Mouse (Mus musculus) forebrain, embryonic 12.5 days (tissue): ENCODE data around the gene Gucd1. TPM values are rescaled to one million over a fixed set of nuclear protein-coding genes. Genes with fewer than 3 reads are reported as not detected.
"Not testable (repeated sequence)": the region's sequence is repeated elsewhere in the genome, so short reads cannot be mapped to it uniquely, and the experiment has no call there.

Experiments
- ATAC-seq: fragments of 200-750 bp; cut with Nextera tagmentation; 2 replicates; pipeline ENCODE4 v1.8.0; 2017; ENCODE audit warnings: moderate TSS enrichment; ENCODE audit not compliant: low FRiP score
- H3K27ac ChIP-seq: fragments of 300-500 bp; sonication (generic); 2 replicates; pipeline ENCODE4 v1.5.1; 2016; ENCODE audit warnings: mild to moderate bottlenecking
- H3K27me3 ChIP-seq: fragments of 300-500 bp; sonication (generic); 2 replicates; pipeline ENCODE4 v1.6.1; 2016; ENCODE audit warnings: mild to moderate bottlenecking
- H3K36me3 ChIP-seq: fragments of 300-500 bp; sonication (generic); replicated peaks from 2 replicates; pipeline ENCODE4 v1.6.1; 2016; ENCODE audit warnings: mild to moderate bottlenecking
- H3K4me1 ChIP-seq: fragments of 300-500 bp; sonication (generic); 2 replicates; pipeline ENCODE4 v1.6.1; 2016
- H3K4me2 ChIP-seq: fragments of 300-500 bp; sonication (generic); 2 replicates; pipeline ENCODE4 v1.6.1; 2016; ENCODE audit warnings: mild to moderate bottlenecking, moderate library complexity
- H3K4me3 ChIP-seq: fragments of 300-500 bp; sonication (generic); replicated peaks from 2 replicates; pipeline ENCODE4 v1.5.1; 2016; ENCODE audit warnings: mild to moderate bottlenecking
- H3K9ac ChIP-seq: fragments of 300-500 bp; sonication (generic); 2 replicates; pipeline ENCODE4 v1.6.1; 2016; ENCODE audit warnings: mild to moderate bottlenecking
- H3K9me3 ChIP-seq: fragments of 300-500 bp; sonication (generic); 2 replicates; pipeline ENCODE4 v1.6.1; 2016
- WGBS: fragments of 180-500 bp; shearing (Covaris S2); methylation state at CpG from one replicate; pipeline ENCODE4 v1.1.7; 2016; 5-methylcytosine and 5-hydroxymethylcytosine counted together
- polyA plus RNA-seq: library from polyadenylated mRNA; unstranded; fragments of >200 nt; fragmentation: Nextera tagmentation; extraction: Ambion mirVana; gene quantifications from 2 replicates; pipeline ENCODE4 v1.2.1, GENCODE M21; 2016

Gucd1 gene
- polyA plus RNA-seq, 1 experiment from 2014 or later = 24.4 TPM

DNA sequence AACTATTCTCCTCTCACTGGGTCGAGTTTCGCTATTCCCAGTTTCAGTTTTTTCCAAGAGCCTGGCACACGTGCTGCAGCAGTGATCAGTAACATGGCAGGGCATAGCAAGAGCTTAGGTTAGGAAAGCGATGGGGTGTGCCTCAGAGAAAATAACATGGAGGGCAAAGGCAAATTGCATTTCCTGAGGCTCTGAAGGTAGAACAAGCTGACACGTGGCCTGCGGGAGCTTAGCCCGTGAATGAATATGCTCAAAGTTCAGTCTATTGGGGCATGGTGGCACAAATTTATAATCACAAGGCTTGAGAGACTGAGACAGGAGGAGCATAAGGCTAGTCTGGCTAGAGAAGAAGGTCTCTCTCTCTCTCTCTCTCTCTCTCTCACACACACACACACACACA, 5.0 kb downstream of the Gucd1 start:
- no peak for ATAC-seq
- H3K4me2 ChIP-seq = no peak overlapping the region
- no peak overlapping the region for H3K4me3 ChIP-seq
- peaks cover 48% of the 10 kb centered on the region for H3K36me3 ChIP-seq
- no peak overlapping the region for H3K27ac ChIP-seq
- H3K27me3 ChIP-seq = no peaks in the 10 kb centered on the region
- peaks cover 11% of the 10 kb centered on the region for H3K4me1 ChIP-seq
- H3K9me3 ChIP-seq = no peaks in the 10 kb centered on the region
- 90% methylated on average over 7 of the region's 7 CpGs for WGBS
- H3K9ac ChIP-seq = no peak overlapping the region

DNA sequence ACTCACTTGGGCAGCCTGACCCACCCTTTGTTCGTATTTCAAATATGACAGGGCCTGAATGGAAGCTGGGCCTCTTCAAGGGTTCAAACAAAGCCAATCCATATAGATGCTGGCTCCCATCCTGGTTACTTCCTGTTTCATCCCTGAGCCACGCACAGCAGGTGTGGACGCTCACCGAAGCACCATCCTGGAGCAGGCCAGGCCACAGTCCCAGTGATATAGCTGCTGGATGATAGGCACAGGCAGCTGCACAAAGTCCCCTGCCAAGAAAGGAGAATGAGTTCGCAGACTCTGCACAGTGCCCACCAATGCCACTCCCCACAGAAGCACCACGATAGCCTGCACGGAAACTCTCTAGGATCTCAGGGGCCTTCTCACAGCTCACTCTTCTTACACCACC, 5.9 kb downstream of the Gucd1 start:
- Histone ChIP-seq H3K27ac (no peak overlapping the region), H3K9me3 (no peaks in the 10 kb centered on the region), H3K27me3 (no peaks in the 10 kb centered on the region), H3K9ac (no peak overlapping the region), H3K4me2 (no peak overlapping the region), H3K4me1 (peaks cover 11% of the 10 kb centered on the region), H3K4me3 (no peak overlapping the region), H3K36me3 (peaks cover 57% of the 10 kb centered on the region)
- WGBS = 92% methylated on average over 7 of the region's 7 CpGs
- no peak for ATAC-seq

DNA sequence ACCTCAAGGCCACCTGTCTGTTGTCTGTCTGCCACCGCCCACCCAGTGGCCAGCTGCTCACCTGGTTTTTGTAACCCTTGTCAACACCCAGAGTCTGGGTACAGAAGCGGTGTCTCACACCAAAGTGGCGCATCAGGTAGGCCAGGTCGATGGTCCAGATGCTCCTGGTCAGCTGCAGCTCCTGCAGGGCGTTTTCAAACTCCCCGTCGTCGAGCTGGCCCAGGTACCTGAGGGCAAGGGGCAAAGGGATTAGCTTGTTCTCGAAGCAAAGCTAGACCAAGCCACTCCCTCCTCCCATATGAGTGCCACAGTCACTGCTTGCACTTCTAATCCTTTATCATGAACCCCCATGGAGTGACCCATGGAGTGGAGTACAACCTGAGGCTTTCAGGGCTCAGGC, 6.7 kb downstream of the Gucd1 start:
- Histone ChIP-seq H3K4me2 (no peak overlapping the region), H3K9me3 (no peaks in the 10 kb centered on the region), H3K4me1 (peaks cover 4% of the 10 kb centered on the region), H3K27me3 (no peaks in the 10 kb centered on the region), H3K4me3 (no peak overlapping the region), H3K36me3 (peaks cover 58% of the 10 kb centered on the region), H3K9ac (no peak overlapping the region), H3K27ac (no peak overlapping the region)
- 89% methylated on average over 9 of the region's 9 CpGs for WGBS
- no peak for ATAC-seq

DNA sequence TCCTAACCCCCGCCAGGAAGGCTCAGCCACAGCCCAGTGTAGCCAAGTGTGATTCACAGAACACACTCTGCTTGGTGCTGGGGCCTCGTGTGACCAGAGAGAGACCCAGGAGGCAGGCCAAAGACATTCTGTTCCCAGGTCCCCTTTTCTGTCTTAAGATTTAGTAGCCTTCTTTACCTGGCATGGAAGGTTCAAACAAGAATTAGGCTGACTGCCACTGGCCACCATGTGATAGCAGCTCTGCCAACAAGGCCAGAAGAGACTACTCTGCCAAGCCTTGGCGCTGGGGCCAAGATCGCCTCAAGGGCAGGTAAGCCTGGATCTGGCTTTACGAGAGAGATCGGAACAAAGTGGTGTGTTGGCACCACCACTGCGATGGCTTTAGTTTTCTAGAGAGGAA, 7.3 kb downstream of the Gucd1 start:
- WGBS = 88% methylated on average over 7 of the region's 7 CpGs
- Histone ChIP-seq H3K36me3 (peaks cover 58% of the 10 kb centered on the region), H3K4me1 (no peaks in the 10 kb centered on the region; the same call in 1 of the 2 replicates), H3K27ac (no peak overlapping the region), H3K4me2 (no peak overlapping the region), H3K27me3 (no peaks in the 10 kb centered on the region), H3K9me3 (no peaks in the 10 kb centered on the region), H3K9ac (no peak overlapping the region), H3K4me3 (no peak overlapping the region)
- ATAC-seq = no peak

DNA sequence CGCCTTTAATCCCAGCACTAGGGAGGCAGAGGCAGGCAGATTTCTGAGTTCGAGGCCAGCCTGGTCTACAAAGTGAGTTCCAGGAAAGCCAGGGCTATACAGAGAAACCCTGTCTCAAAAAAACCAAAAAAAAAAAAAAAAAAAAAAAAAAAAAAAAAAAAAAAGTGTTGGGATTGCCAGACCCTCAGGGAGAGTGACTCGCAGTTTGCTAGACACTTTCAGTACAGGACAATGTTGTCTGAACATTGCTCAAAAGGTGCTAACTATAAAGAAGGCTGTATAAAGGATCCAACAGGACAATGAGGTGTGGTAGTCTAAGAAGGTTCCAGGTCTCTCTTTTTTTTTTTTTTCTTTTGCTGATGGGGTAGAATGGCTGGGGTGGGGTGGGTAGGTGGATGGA, 11.8 kb downstream of the Gucd1 start:
- not testable (repeated sequence) for H3K4me1 ChIP-seq, H3K4me2 ChIP-seq, H3K27me3 ChIP-seq, ATAC-seq, H3K4me3 ChIP-seq, H3K9me3 ChIP-seq, H3K9ac ChIP-seq, H3K27ac ChIP-seq
- peaks cover 41% of the 10 kb centered on the region for H3K36me3 ChIP-seq
- WGBS = 88% methylated on average over 3 of the region's 3 CpGs

DNA sequence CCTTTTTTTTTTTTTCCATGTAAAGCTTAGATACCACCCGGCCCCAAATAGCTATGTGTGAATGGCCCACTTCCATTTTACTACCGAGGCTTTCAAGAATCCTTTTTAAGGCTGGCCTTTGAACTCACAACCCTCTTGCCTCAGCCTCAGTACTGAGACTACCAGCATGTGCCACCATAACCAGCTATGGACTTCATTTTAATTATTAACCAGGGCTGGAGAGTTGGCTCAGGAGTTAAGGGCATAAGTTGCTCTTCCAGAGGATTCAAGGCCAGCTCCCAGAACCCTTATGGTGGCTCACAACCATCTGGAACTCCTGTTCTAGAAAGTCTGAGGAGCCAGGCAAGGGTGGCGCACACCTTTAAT, 12.7 kb downstream of the Gucd1 start:
- H3K9ac ChIP-seq = no peak overlapping the region
- H3K4me1 ChIP-seq = no peaks in the 10 kb centered on the region
- ATAC-seq = no peak
- H3K36me3 ChIP-seq = peaks cover 33% of the 10 kb centered on the region
- no peak overlapping the region for H3K4me2 ChIP-seq
- H3K4me3 ChIP-seq = no peak overlapping the region
- H3K9me3 ChIP-seq = no peaks in the 10 kb centered on the region
- 82% methylated on average over 3 of the region's 3 CpGs for WGBS
- no peaks in the 10 kb centered on the region for H3K27me3 ChIP-seq
- no peak overlapping the region for H3K27ac ChIP-seq

DNA sequence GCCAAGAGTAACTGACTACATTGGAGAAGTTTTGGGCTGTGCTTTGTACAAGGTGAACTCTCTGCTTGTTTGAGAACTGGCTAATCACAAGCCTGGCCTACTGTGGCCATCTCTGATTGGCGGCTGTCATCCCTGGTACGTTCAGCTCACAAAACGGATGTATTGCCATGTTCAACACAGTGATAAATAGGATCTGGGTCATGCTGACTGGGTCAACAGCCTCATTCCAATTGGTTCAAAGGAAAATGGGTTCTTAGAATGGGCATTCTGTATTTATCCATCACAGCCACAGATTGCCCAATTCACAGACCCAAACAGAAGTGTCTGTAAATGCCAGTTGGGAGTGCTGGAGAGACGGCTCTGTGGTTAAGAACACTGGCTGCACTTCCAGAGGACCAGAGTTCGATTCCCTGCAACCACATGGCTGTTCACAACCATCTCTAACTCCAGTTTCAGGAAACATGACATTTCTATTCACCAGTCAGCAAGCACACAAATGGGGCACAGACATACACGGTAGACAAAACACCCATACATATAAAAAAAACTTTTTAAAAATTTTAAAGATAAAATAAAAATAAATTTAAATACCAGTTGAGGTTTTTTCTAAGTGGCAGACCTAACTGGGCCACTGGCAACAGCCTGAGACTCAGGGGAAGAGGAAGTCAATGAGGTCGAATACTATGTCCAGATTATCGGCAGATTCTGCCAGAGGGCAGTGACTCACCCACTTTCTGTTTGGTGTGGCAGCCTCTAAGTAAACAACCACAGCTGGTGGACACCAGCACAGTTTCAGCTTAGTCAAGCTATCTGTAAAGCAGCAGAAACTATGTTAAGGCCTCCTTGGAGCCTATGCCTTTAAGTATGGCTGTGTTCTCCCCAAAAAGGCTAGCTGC, 13.3 kb downstream of the Gucd1 start:
- WGBS = 90% methylated on average over 8 of the region's 8 CpGs
- Histone ChIP-seq H3K4me1 (no peaks in the 10 kb centered on the region), H3K27me3 (no peaks in the 10 kb centered on the region), H3K4me2 (no peak overlapping the region), H3K9ac (no peak overlapping the region), H3K36me3 (peaks cover 27% of the 10 kb centered on the region), H3K4me3 (no peak overlapping the region), H3K27ac (no peak overlapping the region), H3K9me3 (no peaks in the 10 kb centered on the region)
- ATAC-seq = no peak

DNA sequence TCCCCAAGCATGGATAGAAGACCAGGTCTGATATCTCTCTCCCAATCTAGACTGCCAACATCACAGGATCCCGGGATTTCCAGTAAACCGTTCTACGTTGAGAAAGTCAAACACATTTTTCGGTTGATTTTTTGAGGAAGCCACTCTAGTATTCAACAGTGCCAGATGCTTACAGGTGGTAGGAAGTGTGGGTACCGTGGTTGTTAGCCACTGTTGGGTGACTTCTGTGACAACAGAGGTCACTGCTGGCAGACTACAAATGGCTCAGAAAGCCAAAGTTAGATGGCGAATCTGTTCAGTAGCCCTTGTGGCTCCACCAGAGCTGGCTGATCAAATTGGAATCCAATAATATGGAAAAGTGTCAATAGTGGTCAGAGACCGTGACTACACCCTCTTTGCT, 14.1 kb downstream of the Gucd1 start:
- no peak overlapping the region for H3K9ac ChIP-seq
- H3K4me2 ChIP-seq = no peak overlapping the region
- peaks cover 19% of the 10 kb centered on the region for H3K36me3 ChIP-seq
- H3K9me3 ChIP-seq = no peaks in the 10 kb centered on the region
- no peak overlapping the region for H3K4me3 ChIP-seq
- WGBS = 92% methylated on average over 7 of the region's 7 CpGs
- H3K4me1 ChIP-seq = no peaks in the 10 kb centered on the region
- H3K27me3 ChIP-seq = no peaks in the 10 kb centered on the region
- no peak overlapping the region for H3K27ac ChIP-seq
- ATAC-seq = no peak

DNA sequence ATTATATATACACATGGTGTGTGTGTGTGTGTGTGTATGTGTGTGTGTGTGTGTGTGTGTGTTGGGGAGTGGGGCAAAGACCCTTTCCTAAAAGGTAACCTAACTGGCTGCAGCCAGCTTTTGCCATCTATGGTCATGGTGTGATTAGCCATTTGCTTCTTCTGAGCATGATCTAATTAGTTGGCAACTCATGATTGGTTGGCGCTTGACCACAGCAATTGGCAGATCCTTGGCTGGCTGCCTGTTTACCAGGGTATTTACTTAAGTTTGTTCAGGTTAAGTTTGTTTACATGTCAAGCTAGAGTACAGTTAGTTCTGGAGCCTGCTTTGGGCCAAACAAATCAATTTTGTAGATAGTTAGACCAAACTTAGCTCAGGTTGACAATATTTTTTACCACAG, 16.1 kb downstream of the Gucd1 start:
- H3K4me1 ChIP-seq = no peaks in the 10 kb centered on the region
- ATAC-seq = no peak
- no peak overlapping the region for H3K4me2 ChIP-seq
- H3K4me3 ChIP-seq = no peak overlapping the region
- no peaks in the 10 kb centered on the region for H3K36me3 ChIP-seq
- WGBS = 92% methylated on average over 1 of the region's 1 CpGs
- H3K27me3 ChIP-seq = no peaks in the 10 kb centered on the region
- H3K27ac ChIP-seq = no peak overlapping the region
- H3K9ac ChIP-seq = no peak overlapping the region
- H3K9me3 ChIP-seq = no peaks in the 10 kb centered on the region

DNA sequence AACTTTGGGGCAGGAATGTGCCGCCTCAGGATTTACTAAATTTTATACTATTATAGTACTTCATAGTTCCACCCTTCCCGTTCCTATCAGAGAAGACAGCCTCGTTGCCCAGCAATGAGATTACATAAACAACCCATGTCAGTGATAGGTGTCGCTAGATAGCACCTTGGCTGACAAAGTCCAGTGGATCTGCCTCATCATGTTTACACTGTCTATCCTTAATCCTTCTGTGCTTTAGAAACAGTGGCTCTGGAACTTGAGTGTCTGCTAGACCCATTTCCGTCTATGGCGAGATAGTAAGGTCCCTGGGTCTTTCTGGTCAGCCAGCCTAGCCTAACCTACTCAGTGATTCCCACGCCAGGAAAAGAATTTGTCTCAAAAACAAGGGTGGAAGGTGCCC, 17.4 kb downstream of the Gucd1 start:
- 77% methylated on average over 7 of the region's 7 CpGs for WGBS
- no peaks in the 10 kb centered on the region for H3K36me3 ChIP-seq
- H3K4me1 ChIP-seq = no peaks in the 10 kb centered on the region
- no peak overlapping the region for H3K4me3 ChIP-seq
- H3K4me2 ChIP-seq = no peak overlapping the region
- no peak overlapping the region for H3K27ac ChIP-seq
- H3K27me3 ChIP-seq = no peaks in the 10 kb centered on the region
- H3K9me3 ChIP-seq = no peaks in the 10 kb centered on the region
- ATAC-seq = no peak
- H3K9ac ChIP-seq = no peak overlapping the region

DNA sequence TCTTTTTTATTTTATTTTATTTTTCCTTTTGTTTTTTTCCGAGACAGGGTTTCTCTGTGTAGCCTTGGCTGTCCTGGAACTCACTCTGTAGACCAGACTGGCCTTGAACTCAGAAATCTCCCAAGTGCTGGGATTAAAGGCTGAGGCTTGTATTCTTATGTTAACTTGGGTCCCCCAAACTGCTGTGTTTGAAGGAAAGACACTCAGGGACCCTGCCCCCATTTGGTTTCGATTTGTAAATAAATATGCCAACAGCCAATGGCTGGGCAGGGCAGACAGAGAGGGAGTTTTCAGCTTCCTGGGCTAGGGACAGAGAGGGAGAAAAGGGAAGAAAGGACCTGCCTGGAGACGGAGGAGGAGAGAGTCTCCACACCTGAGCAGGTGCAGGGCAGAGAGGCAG, 18.0 kb downstream of the Gucd1 start:
- H3K27me3 ChIP-seq = no peaks in the 10 kb centered on the region
- no peaks in the 10 kb centered on the region for H3K4me1 ChIP-seq
- H3K4me2 ChIP-seq = no peak overlapping the region
- H3K4me3 ChIP-seq = no peak overlapping the region
- 57% methylated on average over 3 of the region's 3 CpGs for WGBS
- ATAC-seq = no peak
- no peaks in the 10 kb centered on the region for H3K36me3 ChIP-seq
- H3K9ac ChIP-seq = no peak overlapping the region
- H3K27ac ChIP-seq = no peak overlapping the region
- H3K9me3 ChIP-seq = no peaks in the 10 kb centered on the region

DNA sequence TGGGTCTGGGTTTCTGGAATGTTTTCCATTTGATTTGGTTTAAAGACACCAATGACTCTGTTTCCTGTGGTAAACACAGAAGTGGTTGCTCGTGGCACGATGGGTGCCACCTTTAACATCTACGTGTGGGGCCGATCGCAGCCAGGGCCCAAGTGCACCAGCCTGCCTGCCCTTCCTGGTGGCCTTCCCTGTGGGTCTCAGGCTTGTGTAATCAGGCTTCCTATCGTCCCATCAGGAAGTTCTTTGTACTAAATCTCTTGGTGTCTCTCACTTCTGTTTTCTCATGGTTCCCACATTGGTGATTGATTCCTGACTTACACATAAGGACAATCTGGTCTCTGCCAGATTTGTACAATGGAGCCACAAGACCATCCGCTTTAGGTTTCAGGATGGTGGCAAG, 18.6 kb downstream of the Gucd1 start:
- H3K4me2 ChIP-seq, H3K4me1 ChIP-seq, ATAC-seq, H3K36me3 ChIP-seq, H3K27ac ChIP-seq, H3K9me3 ChIP-seq, H3K27me3 ChIP-seq, H3K9ac ChIP-seq, H3K4me3 ChIP-seq: not testable (repeated sequence)
- 88% methylated on average over 7 of the region's 7 CpGs for WGBS

DNA sequence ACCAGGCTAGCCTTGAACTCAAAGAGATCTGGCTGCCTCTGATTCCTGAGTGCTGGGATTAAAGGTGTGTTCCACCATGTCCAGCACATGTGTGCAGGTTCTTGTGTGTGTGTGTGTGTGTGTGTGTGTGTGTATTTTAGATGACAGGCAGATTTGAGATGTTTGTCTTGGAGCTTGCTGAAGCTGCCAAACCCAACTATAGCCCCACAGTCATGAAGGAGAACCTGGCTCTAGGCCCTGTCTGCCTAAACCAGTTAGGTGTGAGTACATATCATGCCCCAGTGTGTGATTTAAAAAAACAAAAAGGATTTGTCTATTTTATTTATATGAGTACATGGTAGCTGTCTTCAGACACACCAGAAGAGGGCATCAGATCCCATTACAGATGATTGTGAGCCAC, 21.9 kb downstream of the Gucd1 start:
- no peak overlapping the region for H3K27ac ChIP-seq
- no peaks in the 10 kb centered on the region for H3K4me1 ChIP-seq
- H3K27me3 ChIP-seq = no peaks in the 10 kb centered on the region
- H3K9me3 ChIP-seq = no peaks in the 10 kb centered on the region
- ATAC-seq = no peak
- H3K4me3 ChIP-seq = no peak overlapping the region
- no peak overlapping the region for H3K4me2 ChIP-seq
- H3K36me3 ChIP-seq = no peaks in the 10 kb centered on the region
- no peak overlapping the region for H3K9ac ChIP-seq
